Mouse (Mus musculus) intestine, embryonic 15.5 days (tissue): ENCODE data around the gene Meiob. TPM values are rescaled to one million over a fixed set of nuclear protein-coding genes. Genes with fewer than 3 reads are reported as not detected.

Experiments used
- ATAC-seq: fragments of 200-750 bp; cut with Nextera tagmentation; 2 replicates; pipeline ENCODE4 v1.8.0; 2017; ENCODE audit warnings: moderate TSS enrichment, moderate library complexity
- H3K27ac ChIP-seq: fragments of 300-500 bp; sonication (generic); 2 replicates; pipeline ENCODE4 v1.5.1; 2015; ENCODE audit warnings: mild to moderate bottlenecking, inconsistent platforms
- H3K27me3 ChIP-seq: fragments of 300-500 bp; sonication (generic); replicated peaks from 2 replicates; pipeline ENCODE4 v1.6.1; 2015; ENCODE audit warnings: inconsistent platforms
- H3K36me3 ChIP-seq: fragments of 300-500 bp; sonication (generic); 2 replicates; pipeline ENCODE4 v1.6.1; 2015; ENCODE audit warnings: inconsistent platforms
- H3K4me1 ChIP-seq: fragments of 300-500 bp; sonication (generic); replicated peaks from 2 replicates; pipeline ENCODE4 v1.6.1; 2015; ENCODE audit warnings: inconsistent platforms
- H3K4me2 ChIP-seq: fragments of 300-500 bp; sonication (generic); replicated peaks from 2 replicates; pipeline ENCODE4 v1.6.1; 2015; ENCODE audit warnings: mild to moderate bottlenecking, inconsistent platforms
- H3K4me3 ChIP-seq: fragments of 300-500 bp; sonication (generic); replicated peaks from 2 replicates; pipeline ENCODE4 v1.5.1; 2015; ENCODE audit warnings: inconsistent platforms
- H3K9ac ChIP-seq: fragments of 300-500 bp; sonication (generic); 2 replicates; pipeline ENCODE4 v1.6.1; 2015; ENCODE audit warnings: inconsistent platforms
- H3K9me3 ChIP-seq: fragments of 300-500 bp; sonication (generic); 2 replicates; pipeline ENCODE4 v1.6.1; 2016; ENCODE audit warnings: inconsistent platforms
- WGBS: fragments of 180-500 bp; shearing (Covaris S2); methylation state at CpG from one replicate; pipeline ENCODE4 v1.1.7; 2015; 5-methylcytosine and 5-hydroxymethylcytosine counted together
- polyA plus RNA-seq: library from polyadenylated mRNA; unstranded; fragments of >200 nt; fragmentation: Nextera tagmentation; extraction: Ambion mirVana; gene quantifications from 2 replicates; pipeline ENCODE4 v1.2.1, GENCODE M21; 2015

The Meiob gene
- polyA plus RNA-seq, 1 experiment from 2014 or later: not detected

GRCm38 (mm10) chr17:24796969-24797368 is 7.1 kb upstream of the Meiob start:
- no peak overlapping the region for H3K4me3 ChIP-seq
- ATAC-seq: no peak
- H3K4me1 ChIP-seq: no peaks in the 10 kb centered on the region
- 60% methylated on average over 3 of the region's 3 CpGs for WGBS
- no peak overlapping the region for H3K27ac ChIP-seq
- H3K36me3 ChIP-seq: no peaks in the 10 kb centered on the region
- no peak overlapping the region for H3K9ac ChIP-seq
- no peaks in the 10 kb centered on the region for H3K9me3 ChIP-seq
- H3K27me3 ChIP-seq: no peaks in the 10 kb centered on the region
- H3K4me2 ChIP-seq: no peak overlapping the region

GRCm38 (mm10) chr17:24798229-24798628 is 5.9 kb upstream of the Meiob start:
- Histone ChIP-seq H3K4me2 (no peak overlapping the region), H3K36me3 (no peaks in the 10 kb centered on the region)

GRCm38 (mm10) chr17:24799476-24799875 is 4.6 kb upstream of the Meiob start:
- no peak for ATAC-seq
- H3K9ac ChIP-seq: no peak overlapping the region
- H3K27ac ChIP-seq: no peak overlapping the region
- H3K9me3 ChIP-seq: no peaks in the 10 kb centered on the region
- no peaks in the 10 kb centered on the region for H3K36me3 ChIP-seq
- H3K4me2 ChIP-seq: no peak overlapping the region
- WGBS: 80% methylated on average over 4 of the region's 4 CpGs
- no peak overlapping the region for H3K4me3 ChIP-seq
- peaks cover 4% of the 10 kb centered on the region for H3K27me3 ChIP-seq
- peaks cover 1% of the 10 kb centered on the region; the same call in 1 of the 2 replicates for H3K4me1 ChIP-seq

More at GRCm38 (mm10) chr17:24798229-24798628, 5.9 kb upstream of the Meiob start:
- Histone ChIP-seq H3K27ac (no peak overlapping the region), H3K9ac (no peak overlapping the region), H3K9me3 (no peaks in the 10 kb centered on the region), H3K4me3 (no peak overlapping the region), H3K27me3 (no peaks in the 10 kb centered on the region), H3K4me1 (no peaks in the 10 kb centered on the region)
- 56% methylated on average over 9 of the region's 9 CpGs for WGBS
- ATAC-seq: no peak

- H3K9ac ChIP-seq: no peak overlapping the region
- peaks cover 12% of the 10 kb centered on the region for H3K27me3 ChIP-seq
- WGBS: 50% methylated on average over 3 of the region's 3 CpGs
- H3K4me2 ChIP-seq: no peak overlapping the region
- H3K4me3 ChIP-seq: no peak overlapping the region
- no peak for ATAC-seq
- no peak overlapping the region for H3K27ac ChIP-seq
- peaks cover 4% of the 10 kb centered on the region; the same call in 1 of the 2 replicates for H3K4me1 ChIP-seq
- no peaks in the 10 kb centered on the region for H3K36me3 ChIP-seq
- H3K9me3 ChIP-seq: no peaks in the 10 kb centered on the region
Observed at GRCm38 (mm10) chr17:24800524-24800923, 3.6 kb upstream of the Meiob start.

- Histone ChIP-seq H3K4me2 (no peak overlapping the region), H3K9ac (no peak overlapping the region), H3K4me1 (no peaks in the 10 kb centered on the region), H3K27ac (no peak overlapping the region), H3K27me3 (no peaks in the 10 kb centered on the region; the same call in 1 of the 2 replicates), H3K9me3 (no peaks in the 10 kb centered on the region), H3K36me3 (no peaks in the 10 kb centered on the region), H3K4me3 (no peak overlapping the region)
- ATAC-seq: no peak
- WGBS: 73% methylated on average over 3 of the region's 3 CpGs
Observed at GRCm38 (mm10) chr17:24811211-24811610, 7.1 kb downstream of the Meiob start.

- no peaks in the 10 kb centered on the region for H3K9me3 ChIP-seq
- WGBS: 36% methylated on average over 2 of the region's 2 CpGs
- H3K4me1 ChIP-seq: no peaks in the 10 kb centered on the region
- no peak overlapping the region for H3K27ac ChIP-seq
- no peak overlapping the region for H3K4me3 ChIP-seq
- no peaks in the 10 kb centered on the region for H3K36me3 ChIP-seq
- no peaks in the 10 kb centered on the region; the same call in 1 of the 2 replicates for H3K27me3 ChIP-seq
- no peak for ATAC-seq
- H3K9ac ChIP-seq: no peak overlapping the region
- no peak overlapping the region for H3K4me2 ChIP-seq
Observed at GRCm38 (mm10) chr17:24812215-24812614, 8.1 kb downstream of the Meiob start.

DNA sequence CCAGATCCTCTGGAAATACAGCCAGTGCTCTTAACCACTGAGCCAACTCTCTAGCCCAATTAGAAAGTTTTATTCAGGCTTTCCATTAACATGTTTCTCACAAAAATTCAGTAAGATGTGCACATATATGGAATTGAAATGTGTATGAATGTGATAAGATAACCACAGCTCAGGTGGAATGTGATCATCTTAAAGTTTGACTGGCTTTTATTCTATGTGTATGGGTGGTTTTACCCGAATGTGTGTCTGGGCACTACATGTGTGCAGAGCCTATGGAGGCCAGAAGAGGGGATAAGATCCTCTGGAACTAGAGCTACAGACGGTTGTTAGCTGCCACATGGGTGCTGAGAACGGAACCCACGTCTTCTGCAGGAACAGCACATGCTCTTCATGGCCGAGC is 11.2 kb downstream of the Meiob start:
- no peak for ATAC-seq
- Histone ChIP-seq H3K9me3 (no peaks in the 10 kb centered on the region), H3K36me3 (no peaks in the 10 kb centered on the region), H3K4me1 (no peaks in the 10 kb centered on the region), H3K4me3 (no peak overlapping the region), H3K4me2 (no peak overlapping the region), H3K27me3 (no peaks in the 10 kb centered on the region), H3K9ac (no peak overlapping the region), H3K27ac (no peak overlapping the region)
- 80% methylated on average over 5 of the region's 5 CpGs for WGBS

DNA sequence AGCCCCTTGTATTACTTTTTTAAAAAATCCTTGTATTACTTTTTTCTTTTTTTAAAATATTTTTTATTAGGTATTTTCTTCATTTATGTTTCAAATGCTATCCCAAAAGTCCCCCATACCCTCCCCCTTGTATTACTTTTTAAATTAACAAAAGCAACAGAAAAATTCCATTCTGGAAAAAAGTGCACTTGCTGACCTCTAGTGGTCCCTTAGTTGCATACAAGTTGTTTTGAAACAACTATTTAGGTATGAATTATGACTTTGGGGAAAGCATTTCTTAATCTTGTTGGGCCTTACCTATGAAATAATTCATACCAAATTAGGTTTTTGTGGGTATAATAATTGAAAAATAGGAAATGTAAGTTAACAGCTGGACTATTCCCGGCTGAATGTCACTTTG is 13.4 kb downstream of the Meiob start:
- Histone ChIP-seq H3K27ac (no peak overlapping the region), H3K9ac (no peak overlapping the region), H3K4me3 (no peak overlapping the region), H3K4me2 (no peak overlapping the region), H3K36me3 (no peaks in the 10 kb centered on the region), H3K27me3 (no peaks in the 10 kb centered on the region), H3K9me3 (no peaks in the 10 kb centered on the region), H3K4me1 (no peaks in the 10 kb centered on the region)
- WGBS: 36% methylated on average over 1 of the region's 1 CpGs
- ATAC-seq: no peak

- Histone ChIP-seq H3K36me3 (no peaks in the 10 kb centered on the region), H3K27me3 (no peaks in the 10 kb centered on the region), H3K4me1 (no peaks in the 10 kb centered on the region), H3K9ac (no peak overlapping the region), H3K4me3 (no peak overlapping the region), H3K4me2 (no peak overlapping the region), H3K9me3 (no peaks in the 10 kb centered on the region), H3K27ac (no peak overlapping the region)
- 42% methylated on average over 6 of the region's 6 CpGs for WGBS
- ATAC-seq: no peak
Observed at GRCm38 (mm10) chr17:24818172-24818571, 14.1 kb downstream of the Meiob start.

- Histone ChIP-seq H3K4me3 (no peak overlapping the region), H3K4me2 (no peak overlapping the region), H3K36me3 (no peaks in the 10 kb centered on the region), H3K27ac (no peak overlapping the region), H3K4me1 (no peaks in the 10 kb centered on the region), H3K9me3 (no peaks in the 10 kb centered on the region), H3K9ac (no peak overlapping the region), H3K27me3 (no peaks in the 10 kb centered on the region)
- ATAC-seq: no peak
- 44% methylated on average over 2 of the region's 2 CpGs for WGBS
Observed at GRCm38 (mm10) chr17:24819469-24819868, 15.4 kb downstream of the Meiob start.

GRCm38 (mm10) chr17:24821351-24822280 is 17.5 kb downstream of the Meiob start:
- no peak overlapping the region for H3K4me2 ChIP-seq
- H3K4me3 ChIP-seq: no peak overlapping the region
- ATAC-seq: no peak
- no peaks in the 10 kb centered on the region for H3K4me1 ChIP-seq
- H3K9ac ChIP-seq: no peak overlapping the region
- no peaks in the 10 kb centered on the region for H3K27me3 ChIP-seq
- H3K9me3 ChIP-seq: no peaks in the 10 kb centered on the region
- no peak overlapping the region for H3K27ac ChIP-seq
- WGBS: 53% methylated on average over 3 of the region's 3 CpGs
- H3K36me3 ChIP-seq: no peaks in the 10 kb centered on the region

GRCm38 (mm10) chr17:24839842-24840241 is 35.8 kb downstream of the Meiob start, which contains the start of gene Hagh:
Gene Hagh, plus strand, starts transcription at chr17:24840143.
- Histone ChIP-seq H3K9me3 (no peaks in the 10 kb centered on the region), H3K27me3 (0 out of 2 replicates have a peak, but pooled peaks cover 3% of the 10 kb centered on the region), H3K4me3 (no peak within 1 kb of the TSS), H3K4me1 (no peaks in the 10 kb centered on the region), H3K27ac (no peak within 1 kb of the TSS), H3K4me2 (no peak within 1 kb of the TSS), H3K9ac (no peak within 1 kb of the TSS), H3K36me3 (no peaks in the 10 kb centered on the region)
- ATAC-seq: no peak
- 58% methylated on average over 8 of the region's 8 CpGs for WGBS

GRCm38 (mm10) chr17:24840341-24840740 is 36.3 kb downstream of the Meiob start:
- no peak overlapping the region for H3K9ac ChIP-seq
- no peaks in the 10 kb centered on the region for H3K9me3 ChIP-seq
- H3K4me1 ChIP-seq: no peaks in the 10 kb centered on the region; the same call in 1 of the 2 replicates
- H3K36me3 ChIP-seq: no peaks in the 10 kb centered on the region
- 0 out of 2 replicates have a peak, but pooled peaks cover 3% of the 10 kb centered on the region for H3K27me3 ChIP-seq
- H3K27ac ChIP-seq: no peak overlapping the region
- no peak for ATAC-seq
- 45% methylated on average over 5 of the region's 5 CpGs for WGBS
- H3K4me3 ChIP-seq: no peak overlapping the region
- no peak overlapping the region for H3K4me2 ChIP-seq
